Mouse (Mus musculus) liver, embryonic 15.5 days (tissue): Measurements from ENCODE around the gene Arhgap6. TPM values are rescaled to one million over a fixed set of nuclear protein-coding genes. Genes with fewer than 3 reads are reported as not detected.

Experiments used
- ATAC-seq: fragments of 200-750 bp; cut with Nextera tagmentation; 2 replicates; pipeline ENCODE4 v1.8.0; 2017; ENCODE audit warnings: moderate number of reproducible peaks, mild to moderate bottlenecking, moderate library complexity; ENCODE audit not compliant: insufficient read depth
- H3K27ac ChIP-seq: fragments of 300-500 bp; sonication (generic); replicated peaks from 2 replicates; pipeline ENCODE4 v1.5.1; 2015; ENCODE audit warnings: mild to moderate bottlenecking, inconsistent platforms
- H3K27me3 ChIP-seq: fragments of 300-500 bp; sonication (generic); 2 replicates; pipeline ENCODE4 v1.6.1; 2015; ENCODE audit warnings: mild to moderate bottlenecking, inconsistent platforms
- H3K36me3 ChIP-seq: fragments of 300-500 bp; sonication (generic); replicated peaks from 2 replicates; pipeline ENCODE4 v1.6.1; 2015; ENCODE audit warnings: moderate library complexity, mild to moderate bottlenecking, inconsistent platforms
- H3K4me1 ChIP-seq: fragments of 300-500 bp; sonication (generic); replicated peaks from 2 replicates; pipeline ENCODE4 v1.6.1; 2015; ENCODE audit warnings: inconsistent platforms
- H3K4me2 ChIP-seq: fragments of 300-500 bp; sonication (generic); 2 replicates; pipeline ENCODE4 v1.6.1; 2015; ENCODE audit warnings: moderate library complexity, mild to moderate bottlenecking, inconsistent platforms
- H3K4me3 ChIP-seq: fragments of 300-500 bp; sonication (generic); replicated peaks from 2 replicates; pipeline ENCODE4 v1.5.1; 2015; ENCODE audit warnings: mild to moderate bottlenecking, inconsistent platforms
- H3K9ac ChIP-seq: fragments of 300-500 bp; sonication (generic); 2 replicates; pipeline ENCODE4 v1.6.1; 2015; ENCODE audit warnings: moderate library complexity, mild to moderate bottlenecking, inconsistent platforms
- H3K9me3 ChIP-seq: fragments of 300-500 bp; sonication (generic); replicated peaks from 2 replicates; pipeline ENCODE4 v1.6.1; 2016; ENCODE audit warnings: inconsistent platforms
- WGBS: fragments of 180-500 bp; shearing (Covaris S2); methylation state at CpG from one replicate; pipeline ENCODE4 v1.1.7; 2015; ENCODE audit warnings: mixed read lengths; ENCODE audit not compliant: insufficient replicate concordance; 5-methylcytosine and 5-hydroxymethylcytosine counted together
- polyA plus RNA-seq: library from polyadenylated mRNA; unstranded; fragments of >200 nt; fragmentation: Nextera tagmentation; extraction: Ambion mirVana; gene quantifications from 2 replicates; pipeline ENCODE4 v1.2.1, GENCODE M21; 2015

Gene Arhgap6
- polyA plus RNA-seq, 1 experiment from 2014 or later: 1.9 TPM

DNA sequence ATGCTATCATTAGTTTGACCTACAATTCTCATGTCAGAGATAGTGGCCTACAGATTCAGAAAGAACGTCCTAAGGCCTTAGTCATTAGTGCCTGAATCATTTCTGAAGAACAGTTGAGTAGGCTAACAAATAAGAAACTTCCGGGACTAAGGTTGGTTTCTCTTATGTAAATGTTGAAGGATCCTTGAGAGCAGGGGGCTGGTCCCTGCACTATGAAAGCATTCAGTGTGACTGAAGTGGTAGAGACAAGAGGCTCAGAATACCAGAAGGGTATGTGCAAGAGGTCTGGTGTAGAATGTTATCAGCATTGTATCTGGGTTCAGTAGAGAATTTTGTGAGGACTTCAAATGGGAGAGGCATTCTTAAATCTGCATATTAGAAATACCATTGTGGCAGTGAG lies 185.5 kb downstream of the Arhgap6 start:
- Histone ChIP-seq H3K9me3 (no peaks in the 10 kb centered on the region), H3K4me3 (no peak overlapping the region), H3K4me1 (no peaks in the 10 kb centered on the region), H3K27ac (no peak overlapping the region), H3K9ac (no peak overlapping the region), H3K27me3 (no peaks in the 10 kb centered on the region), H3K4me2 (no peak overlapping the region), H3K36me3 (no peaks in the 10 kb centered on the region)
- no peak for ATAC-seq
- WGBS: 47% methylated on average over 2 of the region's 2 CpGs

DNA sequence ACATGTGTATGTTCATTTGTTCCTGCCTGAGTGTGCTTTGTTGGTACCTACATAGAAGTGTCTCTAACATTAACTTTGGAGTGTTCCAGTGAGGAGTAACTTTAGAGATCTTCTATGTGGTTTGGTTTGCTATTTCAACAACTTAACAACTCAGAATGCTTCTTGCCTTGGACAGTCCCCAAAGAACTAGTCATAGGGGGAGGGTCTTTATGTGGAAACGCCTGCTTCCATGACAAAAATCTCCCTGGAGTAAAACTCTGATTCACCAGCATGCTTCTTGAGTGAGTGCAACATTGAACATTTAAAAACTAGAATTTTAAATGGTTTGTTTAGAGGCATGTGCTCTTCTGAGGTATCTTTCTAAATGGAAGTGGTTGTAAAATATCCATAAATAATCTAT lies 212.2 kb downstream of the Arhgap6 start:
- Histone ChIP-seq H3K9ac (no peak overlapping the region), H3K9me3 (no peaks in the 10 kb centered on the region), H3K4me3 (no peak overlapping the region), H3K36me3 (no peaks in the 10 kb centered on the region), H3K27ac (no peak overlapping the region), H3K4me2 (no peak overlapping the region), H3K4me1 (no peaks in the 10 kb centered on the region), H3K27me3 (no peaks in the 10 kb centered on the region)
- WGBS: 36% methylated on average over 1 of the region's 1 CpGs
- no peak for ATAC-seq

DNA sequence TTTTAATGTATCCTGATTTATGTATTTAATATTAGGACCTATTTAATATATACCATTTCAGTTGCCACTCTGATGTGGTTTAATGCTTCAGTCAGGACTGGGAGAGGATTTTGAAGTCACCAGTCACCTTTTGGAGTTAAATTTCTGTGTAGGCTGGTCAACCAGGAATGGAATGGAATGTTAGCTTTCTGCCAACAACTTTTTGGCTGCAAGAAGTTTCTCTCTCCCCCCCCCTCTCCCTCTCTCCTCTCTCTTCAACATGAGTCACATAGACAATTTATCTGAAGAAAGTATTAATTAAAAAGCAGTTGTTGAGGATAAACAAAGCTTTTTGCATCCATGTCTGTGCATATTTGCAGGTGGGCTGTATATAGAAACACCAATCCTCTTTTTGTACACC lies 217.8 kb downstream of the Arhgap6 start:
- Histone ChIP-seq H3K27me3 (0 out of 2 replicates have a peak, but pooled peaks cover 3% of the 10 kb centered on the region), H3K4me1 (no peaks in the 10 kb centered on the region)

DNA sequence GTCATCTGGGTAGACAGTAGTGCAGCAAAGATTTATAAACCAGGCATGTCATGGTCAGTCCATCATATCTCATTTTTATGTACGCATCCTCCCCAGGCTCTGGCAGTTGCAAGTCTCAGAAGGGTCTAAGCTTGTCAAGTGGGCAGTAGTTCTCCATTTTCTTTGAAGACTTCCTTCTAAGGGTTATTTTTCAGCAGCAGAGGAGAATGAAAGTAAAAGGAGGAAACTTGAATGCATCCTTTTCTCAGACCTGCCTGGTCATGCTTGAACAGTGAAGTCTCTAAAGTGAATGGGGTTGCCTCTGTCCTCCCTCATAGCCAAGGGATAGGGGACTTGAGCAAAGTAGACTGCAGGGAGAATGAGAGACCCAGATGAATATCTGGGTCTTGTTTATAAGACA lies 239.5 kb downstream of the Arhgap6 start:
- 48% methylated on average over 1 of the region's 1 CpGs for WGBS
- no peak overlapping the region for H3K4me3 ChIP-seq
- ATAC-seq: no peak
- H3K9ac ChIP-seq: no peak overlapping the region
- no peaks in the 10 kb centered on the region for H3K36me3 ChIP-seq
- no peak overlapping the region for H3K27ac ChIP-seq
- peaks cover 5% of the 10 kb centered on the region; the same call in 1 of the 2 replicates for H3K4me1 ChIP-seq
- no peak overlapping the region for H3K4me2 ChIP-seq
- H3K27me3 ChIP-seq: no peaks in the 10 kb centered on the region; the same call in 1 of the 2 replicates
- no peaks in the 10 kb centered on the region for H3K9me3 ChIP-seq

More for the DNA sequence above, 217.8 kb downstream of the Arhgap6 start:
- Histone ChIP-seq H3K9ac (no peak overlapping the region), H3K36me3 (no peaks in the 10 kb centered on the region), H3K4me2 (no peak overlapping the region), H3K4me3 (no peak overlapping the region), H3K9me3 (no peaks in the 10 kb centered on the region), H3K27ac (no peak overlapping the region)
- no peak for ATAC-seq

DNA sequence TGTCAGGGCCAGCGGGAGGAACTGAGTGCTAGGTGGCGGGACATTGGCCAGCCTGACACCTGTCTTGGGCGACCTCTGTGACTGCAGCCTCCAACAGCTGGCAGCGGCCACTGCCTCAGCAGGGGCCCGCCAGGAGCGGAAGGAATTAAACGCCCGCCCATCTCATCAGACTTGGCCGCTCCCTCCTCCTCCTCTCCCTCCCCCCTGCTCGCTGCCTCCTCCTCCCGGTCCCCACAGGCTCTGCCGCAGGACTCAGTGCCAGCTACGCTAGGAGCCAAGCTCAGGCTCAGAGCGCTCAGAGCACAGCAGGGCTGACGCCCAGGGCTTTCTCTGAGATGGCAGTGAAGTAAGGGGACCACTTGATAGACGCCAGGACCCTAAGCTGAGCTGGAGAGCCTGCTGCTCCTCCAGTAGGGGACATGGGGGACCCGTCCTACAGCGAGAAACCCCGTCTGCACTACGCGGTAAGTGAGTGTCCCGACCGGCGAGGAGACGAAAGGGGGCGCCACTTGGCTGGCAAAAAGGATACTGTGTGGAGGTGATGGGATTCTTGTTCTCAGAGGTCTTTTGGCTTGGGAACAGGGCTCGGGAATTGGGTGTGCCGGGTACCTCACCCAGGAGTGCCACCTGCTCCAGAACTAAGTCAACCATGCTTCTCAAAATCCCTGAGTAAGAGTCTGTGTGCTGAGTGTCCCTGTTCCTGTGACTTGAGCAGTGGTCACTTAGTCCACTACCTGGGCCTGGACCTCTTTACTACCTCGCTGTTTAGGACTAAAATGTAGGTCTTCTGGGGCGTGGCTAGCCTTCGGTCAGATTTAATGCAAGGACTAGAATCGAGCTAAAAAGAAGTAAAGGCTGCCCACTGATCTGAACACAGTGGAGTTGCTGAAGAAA lies 241.8 kb downstream of the Arhgap6 start:
- ATAC-seq: peak; percentile 97
- no peaks in the 10 kb centered on the region for H3K27me3 ChIP-seq
- no peaks in the 10 kb centered on the region for H3K9me3 ChIP-seq
- H3K4me2 ChIP-seq: peak overlapping the region; percentile 78
- H3K9ac ChIP-seq: peak overlapping the region; percentile 56
- peak overlapping the region; percentile 60 for H3K4me3 ChIP-seq
- WGBS: 18% methylated on average over 32 of the region's 32 CpGs
- no peaks in the 10 kb centered on the region for H3K36me3 ChIP-seq
- H3K27ac ChIP-seq: 0 out of 2 replicates have a peak overlapping the region, but pooled peaks have one; percentile 29
- peaks cover 5% of the 10 kb centered on the region; the same call in 1 of the 2 replicates for H3K4me1 ChIP-seq

DNA sequence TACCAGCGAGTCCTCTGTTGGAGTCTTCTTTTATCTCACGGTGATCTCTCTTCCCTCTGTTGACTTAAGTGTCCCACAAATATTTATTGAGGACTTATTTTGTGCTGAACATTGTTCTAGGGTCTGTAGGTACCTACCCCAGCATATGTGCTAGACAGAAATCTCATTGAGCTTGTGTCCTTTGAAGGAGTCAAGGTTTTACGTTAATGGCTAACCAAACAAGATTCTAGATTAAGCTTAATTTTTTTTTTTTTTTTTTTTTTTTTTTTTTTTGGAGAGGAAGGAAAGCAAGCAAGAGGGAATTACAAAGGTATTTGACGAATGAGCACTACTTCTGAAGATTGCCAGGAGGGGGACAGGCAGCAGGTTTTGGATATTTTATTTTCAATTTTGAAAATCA lies 242.5 kb downstream of the Arhgap6 start:
- no peak overlapping the region for H3K27ac ChIP-seq
- no peak for ATAC-seq
- no peaks in the 10 kb centered on the region for H3K27me3 ChIP-seq
- H3K9me3 ChIP-seq: no peaks in the 10 kb centered on the region
- peak overlapping the region; percentile 60 for H3K4me3 ChIP-seq
- peaks cover 5% of the 10 kb centered on the region; the same call in 1 of the 2 replicates for H3K4me1 ChIP-seq
- no peaks in the 10 kb centered on the region for H3K36me3 ChIP-seq
- H3K9ac ChIP-seq: 0 out of 2 replicates have a peak overlapping the region, but pooled peaks have one; percentile 56
- WGBS: 23% methylated on average over 4 of the region's 4 CpGs
- H3K4me2 ChIP-seq: peak overlapping the region; percentile 78

DNA sequence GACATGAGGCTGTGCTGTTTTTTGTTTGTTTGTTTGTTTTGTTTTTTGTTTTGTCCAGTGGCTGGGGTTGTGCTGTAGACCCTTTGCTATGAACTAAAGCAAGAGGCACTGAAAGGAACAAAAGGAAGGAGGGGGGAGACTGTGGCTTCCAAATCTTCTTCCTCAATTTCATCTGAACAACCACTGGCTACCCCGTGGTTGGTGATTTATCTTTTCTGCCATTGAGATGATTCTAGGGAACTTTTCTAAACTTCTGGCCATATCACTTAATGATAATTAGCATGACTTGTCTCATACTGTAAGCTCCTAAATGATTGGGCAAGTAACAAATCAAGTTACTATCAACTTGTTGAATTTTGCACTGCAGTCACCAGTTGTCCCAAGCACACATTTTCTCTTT lies 249.0 kb downstream of the Arhgap6 start:
- Histone ChIP-seq H3K9me3 (no peaks in the 10 kb centered on the region), H3K4me1 (0 out of 2 replicates have a peak, but pooled peaks cover 6% of the 10 kb centered on the region), H3K9ac (no peak overlapping the region), H3K4me2 (no peak overlapping the region), H3K4me3 (no peak overlapping the region), H3K36me3 (no peaks in the 10 kb centered on the region), H3K27me3 (no peaks in the 10 kb centered on the region), H3K27ac (no peak overlapping the region)
- 20% methylated on average over 1 of the region's 1 CpGs for WGBS
- no peak for ATAC-seq

- peak overlapping the region; percentile 30; the same call in 1 of the 2 replicates for H3K4me2 ChIP-seq
- H3K4me3 ChIP-seq: no peak overlapping the region
- 26% methylated on average over 3 of the region's 3 CpGs for WGBS
- no peaks in the 10 kb centered on the region for H3K36me3 ChIP-seq
- no peaks in the 10 kb centered on the region for H3K27me3 ChIP-seq
- H3K4me1 ChIP-seq: 0 out of 2 replicates have a peak, but pooled peaks cover 6% of the 10 kb centered on the region
- ATAC-seq: peak; percentile 88
- H3K9ac ChIP-seq: no peak overlapping the region
- no peak overlapping the region for H3K27ac ChIP-seq
- H3K9me3 ChIP-seq: no peaks in the 10 kb centered on the region
Measured at GRCm38 (mm10) chrX:169047595-169047994, 252.7 kb downstream of the Arhgap6 start.

- no peaks in the 10 kb centered on the region for H3K27me3 ChIP-seq
- no peaks in the 10 kb centered on the region for H3K36me3 ChIP-seq
- H3K9me3 ChIP-seq: no peaks in the 10 kb centered on the region
- no peak overlapping the region for H3K4me2 ChIP-seq
- H3K9ac ChIP-seq: no peak overlapping the region
- ATAC-seq: no peak
- no peak overlapping the region for H3K4me3 ChIP-seq
- no peak overlapping the region for H3K27ac ChIP-seq
- H3K4me1 ChIP-seq: 0 out of 2 replicates have a peak, but pooled peaks cover 11% of the 10 kb centered on the region
Measured at GRCm38 (mm10) chrX:169049550-169049949, 254.7 kb downstream of the Arhgap6 start.

- 31% methylated on average over 5 of the region's 5 CpGs for WGBS
- ATAC-seq: no peak
- no peak overlapping the region for H3K4me3 ChIP-seq
- no peaks in the 10 kb centered on the region for H3K9me3 ChIP-seq
- no peak overlapping the region for H3K9ac ChIP-seq
- no peak overlapping the region for H3K4me2 ChIP-seq
- H3K4me1 ChIP-seq: 0 out of 2 replicates have a peak, but pooled peaks cover 5% of the 10 kb centered on the region
- no peaks in the 10 kb centered on the region for H3K27me3 ChIP-seq
- H3K27ac ChIP-seq: no peak overlapping the region
- no peaks in the 10 kb centered on the region for H3K36me3 ChIP-seq
Measured at GRCm38 (mm10) chrX:169053907-169054476, 259.1 kb downstream of the Arhgap6 start.

DNA sequence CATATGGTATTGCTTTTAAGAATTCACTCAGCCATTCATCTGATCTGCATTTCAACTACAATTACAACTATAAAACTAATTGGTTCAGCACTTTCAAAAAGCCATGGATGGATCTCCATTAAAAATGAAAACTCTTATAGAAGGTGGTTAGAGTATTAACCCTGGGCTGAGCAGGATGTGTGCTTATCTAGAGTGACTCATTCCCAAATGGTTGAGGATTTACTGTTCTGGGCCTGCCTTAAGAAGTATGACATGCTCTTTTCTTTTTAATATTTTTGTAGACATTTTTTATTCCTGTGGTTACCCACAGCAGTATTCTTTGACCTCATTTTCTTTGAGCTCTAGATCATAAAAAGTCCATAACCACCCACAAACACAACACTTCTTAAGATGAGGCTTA lies 267.7 kb downstream of the Arhgap6 start:
- Histone ChIP-seq H3K4me1 (0 out of 2 replicates have a peak, but pooled peaks cover 2% of the 10 kb centered on the region), H3K4me2 (no peak overlapping the region), H3K27ac (no peak overlapping the region), H3K4me3 (no peak overlapping the region), H3K27me3 (0 out of 2 replicates have a peak, but pooled peaks cover 3% of the 10 kb centered on the region), H3K36me3 (no peaks in the 10 kb centered on the region), H3K9me3 (no peaks in the 10 kb centered on the region), H3K9ac (no peak overlapping the region)
- no peak for ATAC-seq
